Mouse (Mus musculus) heart, postnatal 0 days (tissue): ENCODE measurements around the gene Matk.

Experiments
- CTCF ChIP-seq: IDR thresholded peaks from 2 replicates; pipeline ENCODE4 v1.5.1; 2016; ENCODE audit warnings: antibody characterized with exemption, control low read depth, low read depth
- EP300 ChIP-seq: IDR thresholded peaks from 2 replicates; pipeline ENCODE4 v1.6.1; 2016; ENCODE audit warnings: antibody characterized with exemption, low read depth

DNA sequence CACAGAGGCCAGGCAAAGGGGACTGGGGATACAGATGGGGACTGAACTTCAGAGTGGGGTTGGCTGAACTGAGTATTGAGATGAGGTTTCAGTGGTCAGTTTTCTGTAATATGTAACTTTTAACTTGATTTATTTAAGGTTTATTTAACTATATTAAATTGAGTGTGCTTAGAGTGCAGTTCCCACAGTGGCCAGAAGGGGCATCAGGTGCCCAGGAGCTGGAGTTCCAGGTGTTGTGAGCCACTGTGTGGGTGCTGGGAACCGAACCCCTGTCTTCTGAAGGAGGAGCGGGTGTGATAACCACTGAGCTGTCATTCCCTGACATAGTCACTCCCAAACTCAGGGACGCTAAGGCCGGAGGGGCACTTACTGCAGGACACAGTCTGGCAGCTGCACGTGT is 42.6 kb upstream of the Matk start:
- TF ChIP-seq CTCF (peak; percentile 40), EP300 (no peak)
